Mouse (Mus musculus): ENCODE results near the gene Dbndd2.

Gene Dbndd2

GRCm38 (mm10) chr2:164453887-164454500, 31.9 kb upstream of the Dbndd2 start:
- no peak for DNase-seq (ENCODE audit: low spot score)

- peak; percentile 75 for DNase-seq (ENCODE audit: low spot score)
Measured at GRCm38 (mm10) chr2:164454846-164455245, 31.1 kb upstream of the Dbndd2 start.

GRCm38 (mm10) chr2:164455421-164456190, 30.3 kb upstream of the Dbndd2 start:
- peak; percentile 69 for DNase-seq (ENCODE audit: low spot score)

- no peak for DNase-seq (ENCODE audit: low spot score)
Measured at GRCm38 (mm10) chr2:164456413-164456812, 29.5 kb upstream of the Dbndd2 start.

- DNase-seq (ENCODE audit: low spot score): no peak
Measured at GRCm38 (mm10) chr2:164456864-164457300, 29.0 kb upstream of the Dbndd2 start, which contains the start of gene Sys1. TSS of gene Sys1 (plus strand) at chr2:164456964.

DNA sequence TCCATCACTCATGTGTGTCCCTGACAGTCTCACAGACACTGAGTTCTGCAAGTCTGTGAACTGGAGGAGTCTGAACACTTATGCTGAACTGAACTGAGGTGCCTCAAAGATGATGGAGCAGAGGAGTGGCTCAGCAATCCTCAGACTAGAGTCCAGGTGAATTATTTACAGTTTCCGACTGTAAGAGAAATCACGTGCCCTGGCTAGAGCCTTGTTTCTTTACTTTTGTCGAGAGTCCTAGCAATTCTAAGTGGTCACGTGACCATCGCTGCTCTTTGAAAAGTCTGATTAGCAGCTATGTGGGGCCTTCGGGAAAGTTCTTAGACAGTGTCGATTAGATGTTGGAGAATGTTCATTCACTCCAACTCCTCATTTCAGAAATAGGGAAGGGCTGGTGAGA, 28.0 kb upstream of the Dbndd2 start:
- no peak for DNase-seq (ENCODE audit: low spot score)

- DNase-seq (ENCODE audit: low spot score): no peak
Measured at GRCm38 (mm10) chr2:164458535-164458934, 27.4 kb upstream of the Dbndd2 start.

- peak; percentile 92 for DNase-seq (ENCODE audit: low spot score)
Measured at GRCm38 (mm10) chr2:164460745-164461551, 25.0 kb upstream of the Dbndd2 start, which contains the start of gene Gm20458. TSS of gene Gm20458 (plus strand) at chr2:164460967.

- DNase-seq (ENCODE audit: low spot score): no peak
Measured at GRCm38 (mm10) chr2:164465161-164465560, 20.7 kb upstream of the Dbndd2 start.

GRCm38 (mm10) chr2:164466787-164467186, 19.1 kb upstream of the Dbndd2 start:
- DNase-seq (ENCODE audit: low spot score): no peak

DNA sequence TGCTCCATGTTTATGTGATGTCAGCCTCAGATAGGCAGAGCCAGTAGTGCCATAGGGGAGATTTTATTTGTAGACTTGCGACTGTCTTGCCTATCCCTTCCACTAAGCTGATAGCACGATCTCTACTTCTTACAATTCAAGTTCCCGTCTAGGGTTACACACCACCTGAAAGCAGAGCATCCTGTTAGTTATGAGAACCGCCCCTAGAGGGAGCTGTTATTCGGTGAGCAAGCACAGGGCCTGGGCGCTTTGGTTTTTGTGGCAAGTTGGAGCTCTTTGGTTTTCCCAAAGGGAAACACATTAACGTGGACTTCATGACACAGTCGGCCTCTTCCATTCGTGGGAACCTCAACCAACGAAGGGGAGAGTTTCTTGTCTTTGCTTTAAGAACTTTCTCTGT, 15.7 kb upstream of the Dbndd2 start:
- DNase-seq (ENCODE audit: low spot score): peak; percentile 63

DNA sequence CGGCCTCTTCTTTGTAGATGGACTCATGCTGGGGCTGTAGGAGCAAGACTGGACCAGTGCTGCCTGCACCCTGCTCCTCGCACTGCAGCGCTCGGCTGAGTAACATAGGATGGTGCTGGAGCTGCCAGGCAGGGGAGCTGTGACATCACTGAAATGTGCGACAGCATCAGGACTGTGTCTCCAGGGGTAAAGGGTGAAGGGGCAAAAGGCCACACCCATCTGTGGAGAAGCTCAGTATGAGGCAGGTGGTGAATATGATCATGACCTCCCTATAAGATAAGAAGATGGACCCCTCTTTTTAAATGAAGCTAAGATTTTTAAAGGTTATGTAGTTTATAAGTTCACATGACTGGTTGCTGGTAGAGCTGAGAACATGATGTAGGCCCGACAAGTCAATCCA, 12.3 kb upstream of the Dbndd2 start, which contains the start of gene Trp53tg5:
TSS of gene Trp53tg5 (minus strand) at position 101 of the 400 bp plus-strand sequence.
- DNase-seq (ENCODE audit: low spot score): no peak

DNA sequence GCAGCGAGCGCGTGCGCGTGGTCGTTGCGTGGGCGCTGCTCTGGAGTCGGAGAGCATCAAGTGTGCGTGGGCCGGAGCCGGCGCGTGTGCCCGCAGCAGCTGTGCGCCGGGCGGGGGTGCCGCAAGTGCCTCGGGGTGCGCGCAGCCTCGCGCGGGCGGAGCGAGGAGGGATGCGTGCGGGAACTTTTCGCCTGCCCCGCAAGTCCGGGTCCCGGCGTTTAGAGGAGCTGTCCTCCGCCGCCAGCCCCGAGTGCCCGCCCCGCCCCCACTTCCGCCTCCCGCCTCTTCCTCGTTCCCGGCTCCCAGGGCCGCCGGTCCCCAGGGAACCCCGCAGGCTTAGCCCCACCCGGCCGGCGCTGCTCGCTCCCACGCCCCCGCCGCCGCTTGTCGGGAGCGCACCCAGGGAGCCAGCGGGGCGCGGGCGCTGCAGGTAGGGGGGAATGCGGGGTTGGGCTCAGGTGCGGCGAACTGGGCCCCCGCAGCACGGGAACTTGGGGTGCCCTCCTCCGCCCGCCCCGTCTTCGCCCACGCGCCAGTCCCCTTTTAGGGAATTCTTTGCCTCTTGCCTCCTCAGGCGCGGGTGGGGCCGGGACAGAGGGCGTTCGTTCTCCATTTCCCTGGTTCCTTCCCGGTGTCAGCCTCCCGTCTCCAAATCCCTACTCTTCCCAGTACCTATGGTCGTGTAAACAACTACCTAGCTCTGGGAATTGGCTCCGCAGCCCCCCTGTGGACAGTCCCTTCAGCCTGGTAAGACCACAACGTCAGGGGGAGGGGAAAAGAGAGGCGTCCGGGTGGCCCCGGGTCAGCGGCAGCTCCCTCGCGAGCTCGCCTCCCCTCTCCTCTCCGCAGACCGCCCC, 580 bp downstream of the Dbndd2 start:
- DNase-seq (ENCODE audit: low spot score): peak; percentile 77

GRCm38 (mm10) chr2:164487115-164487527, 1.2 kb downstream of the Dbndd2 start:
- no peak for DNase-seq (ENCODE audit: low spot score)

GRCm38 (mm10) chr2:164487812-164488211, 1.9 kb downstream of the Dbndd2 start:
- DNase-seq (ENCODE audit: low spot score): no peak

DNA sequence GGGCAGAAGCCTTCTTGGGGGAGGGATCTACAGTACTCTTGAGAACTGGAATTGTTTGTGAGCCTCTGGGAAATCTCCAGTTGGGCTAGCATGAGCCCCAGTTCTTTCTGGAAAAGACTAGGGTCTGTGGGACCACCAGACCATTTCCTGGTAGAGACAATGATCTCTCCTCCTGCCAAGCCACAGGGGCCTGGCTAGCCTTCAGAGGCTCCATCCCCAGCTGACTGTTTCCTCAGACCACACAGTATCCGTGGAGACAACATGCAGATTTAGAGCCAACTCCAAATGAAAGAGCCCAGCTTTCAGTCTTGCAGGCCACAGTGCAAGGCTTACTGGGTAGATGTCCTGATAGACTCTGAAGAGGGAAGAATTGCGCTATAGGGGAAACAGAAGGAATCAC, 8.2 kb downstream of the Dbndd2 start:
- no peak for DNase-seq (ENCODE audit: low spot score)

DNA sequence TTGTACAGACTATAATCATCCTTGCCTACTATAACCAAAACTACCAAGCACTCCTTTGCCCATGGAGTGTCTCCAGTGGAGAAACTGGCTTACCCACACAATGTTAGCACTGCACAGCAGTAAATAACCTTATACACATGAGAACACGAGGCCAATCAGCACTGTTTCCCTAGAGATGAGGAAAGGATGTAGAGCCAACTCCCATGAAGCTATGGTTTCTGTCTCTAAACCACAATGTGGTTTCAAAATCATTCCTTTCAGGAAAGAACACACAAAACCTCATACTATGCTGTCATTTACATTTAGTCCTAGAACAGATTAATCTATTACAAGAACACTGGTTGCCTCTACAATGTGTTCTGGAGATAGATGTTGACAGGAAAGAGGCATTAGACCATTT, 10.4 kb downstream of the Dbndd2 start:
- no peak for DNase-seq (ENCODE audit: low spot score)

DNA sequence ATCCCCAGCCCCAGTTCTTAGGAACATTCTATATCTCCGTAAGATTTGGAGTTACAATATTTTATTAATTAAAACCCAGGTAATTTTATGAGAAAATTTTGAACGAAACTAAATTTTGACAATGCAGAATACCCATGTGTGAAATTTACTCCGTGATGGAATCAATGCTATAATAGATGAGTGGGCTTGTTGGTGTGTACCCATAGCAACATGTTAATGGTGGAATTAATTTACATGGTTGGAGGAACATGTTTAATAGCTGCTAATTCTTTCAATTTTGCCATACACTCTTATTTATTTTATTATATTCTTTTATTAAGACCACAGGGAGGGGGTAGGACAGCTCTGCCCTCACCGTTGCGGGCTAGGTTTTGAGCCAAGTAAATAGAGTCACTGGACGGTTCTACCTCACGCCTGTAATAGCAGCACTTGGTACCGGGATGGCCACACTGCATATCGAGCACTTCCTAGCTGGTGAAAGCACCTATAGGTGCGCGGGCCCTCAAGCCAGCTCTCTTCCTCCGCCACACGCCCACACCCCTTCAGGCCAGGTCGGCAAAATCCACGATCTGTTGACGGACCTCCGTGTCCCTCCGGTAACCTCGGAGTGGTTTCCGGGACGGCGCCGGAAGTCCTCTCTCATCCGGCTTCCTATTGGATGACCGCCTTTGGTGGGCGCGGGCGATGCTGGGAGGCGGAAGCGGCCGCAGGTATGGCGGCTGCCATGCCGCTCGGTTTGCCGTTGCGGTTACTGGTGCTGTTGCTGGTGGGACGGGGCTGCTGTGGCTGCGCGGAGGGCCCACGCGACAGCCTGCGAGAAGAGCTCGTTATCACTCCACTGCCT, 11.2 kb downstream of the Dbndd2 start, which contains the start of gene Pigt:
TSS of gene Pigt (plus strand) at position 674 of the 844 bp plus-strand sequence.
- peak; percentile 88 for DNase-seq (ENCODE audit: low spot score)

DNA sequence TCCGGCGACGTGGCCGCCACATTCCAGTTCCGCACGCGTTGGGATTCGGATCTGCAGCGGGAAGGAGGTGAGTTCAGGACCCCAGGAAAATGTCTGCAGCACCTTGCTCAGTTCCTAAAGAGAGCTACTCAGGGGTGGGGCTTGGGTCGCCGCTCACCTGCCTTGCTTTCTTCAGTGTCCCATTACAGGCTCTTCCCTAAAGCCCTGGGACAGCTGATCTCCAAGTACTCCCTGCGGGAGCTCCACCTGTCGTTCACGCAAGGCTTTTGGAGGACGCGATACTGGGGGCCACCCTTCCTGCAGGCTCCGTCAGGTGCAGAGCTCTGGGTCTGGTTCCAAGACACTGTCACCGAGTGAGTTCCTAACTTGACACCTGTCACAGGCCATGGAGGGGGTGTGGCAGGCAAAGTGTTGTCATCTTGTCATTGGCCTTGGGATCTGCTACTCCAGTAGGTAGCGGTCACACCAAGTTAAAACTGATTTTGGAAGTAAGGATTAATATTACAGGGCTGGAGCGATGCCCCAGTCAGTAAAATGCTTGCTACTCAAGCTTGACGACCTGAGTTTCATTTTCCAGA, 11.9 kb downstream of the Dbndd2 start:
- DNase-seq (ENCODE audit: low spot score): no peak

- no peak for DNase-seq (ENCODE audit: low spot score)
Measured at GRCm38 (mm10) chr2:164499317-164499716, 13.4 kb downstream of the Dbndd2 start.

Measured in testis, postnatal 10 days (tissue).